Mouse (Mus musculus) c-Kit-positive CD71-positive TER-119-positive erythroid progenitor cells, embryonic 14.5 days (primary cell): Measurements from ENCODE around the gene H60b.
"Not testable (repeated sequence)": the region's sequence is repeated elsewhere in the genome, so short reads cannot be mapped to it uniquely, and the experiment has no call there.

Experiments
- DNase-seq: peaks from one replicate; pipeline ENCODE4 v3.0.0-alpha.2; 2013; ENCODE audit warnings: low spot score

H60b gene

GRCm38 (mm10) chr10:22274445-22275057, 116.2 kb downstream of the H60b start:
- no peak for DNase-seq

- not testable (repeated sequence) for DNase-seq
Observed at GRCm38 (mm10) chr10:22278468-22278867, 120.1 kb downstream of the H60b start.

GRCm38 (mm10) chr10:22282816-22283215, 124.4 kb downstream of the H60b start:
- DNase-seq = no peak

- no peak for DNase-seq
Observed at GRCm38 (mm10) chr10:22295676-22296075, 137.3 kb downstream of the H60b start.

GRCm38 (mm10) chr10:22297033-22297762, 138.8 kb downstream of the H60b start:
- no peak for DNase-seq

- no peak for DNase-seq
Observed at GRCm38 (mm10) chr10:22297766-22298461, 139.5 kb downstream of the H60b start.

GRCm38 (mm10) chr10:22299324-22299723, 140.9 kb downstream of the H60b start:
- DNase-seq = no peak

GRCm38 (mm10) chr10:22301641-22302040, 143.3 kb downstream of the H60b start:
- DNase-seq = no peak

- no peak for DNase-seq
Observed at GRCm38 (mm10) chr10:22302344-22303057, 144.1 kb downstream of the H60b start.

- DNase-seq = no peak
Observed at GRCm38 (mm10) chr10:22303736-22304135, 145.3 kb downstream of the H60b start.

GRCm38 (mm10) chr10:22305801-22306200, 147.4 kb downstream of the H60b start:
- DNase-seq = no peak

- peak; percentile 34 for DNase-seq
Observed at GRCm38 (mm10) chr10:22306452-22306851, 148.1 kb downstream of the H60b start.

- no peak for DNase-seq
Observed at GRCm38 (mm10) chr10:22308221-22308620, 149.8 kb downstream of the H60b start.

GRCm38 (mm10) chr10:22322858-22323257, 164.5 kb downstream of the H60b start:
- no peak for DNase-seq
